Mouse (Mus musculus) embryonic facial prominence, embryonic 11.5 days (tissue): ENCODE data around the gene Olfr1282. TPM values are rescaled to one million over a fixed set of nuclear protein-coding genes. Genes with fewer than 3 reads are reported as not detected.
"Not testable (repeated sequence)": the region's sequence is repeated elsewhere in the genome, so short reads cannot be mapped to it uniquely, and the experiment has no call there.

Source experiments
- ATAC-seq: fragments of 200-750 bp; cut with Nextera tagmentation; replicated peaks from 2 replicates; pipeline ENCODE4 v1.8.0; 2017; ENCODE audit warnings: low read depth; ENCODE audit not compliant: insufficient number of reproducible peaks, low FRiP score, low TSS enrichment
- DNase-seq: peaks from one replicate; pipeline ENCODE4 v3.0.0-alpha.2; 2015; ENCODE audit warnings: low spot score
- H3K27ac ChIP-seq: fragments of 300-500 bp; sonication (generic); replicated peaks from 2 replicates; pipeline ENCODE4 v1.5.1; 2014; ENCODE audit warnings: mild to moderate bottlenecking, low read depth, low read length, control low read depth
- H3K27me3 ChIP-seq: fragments of 300-500 bp; sonication (generic); 2 replicates; pipeline ENCODE4 v1.6.1; 2014; ENCODE audit warnings: mild to moderate bottlenecking, low read length, moderate library complexity, mixed read lengths; ENCODE audit not compliant: control insufficient read depth, insufficient read depth
- H3K36me3 ChIP-seq: fragments of 300-500 bp; sonication (generic); replicated peaks from 2 replicates; pipeline ENCODE4 v1.6.1; 2014; ENCODE audit warnings: low read depth, mild to moderate bottlenecking, low read length, moderate library complexity, mixed read lengths; ENCODE audit not compliant: control insufficient read depth, insufficient read depth
- H3K4me1 ChIP-seq: fragments of 300-500 bp; sonication (generic); 2 replicates; pipeline ENCODE4 v1.6.1; 2014; ENCODE audit warnings: low read length, mixed read lengths; ENCODE audit not compliant: control insufficient read depth, insufficient read depth
- H3K4me2 ChIP-seq: fragments of 300-500 bp; sonication (generic); 2 replicates; pipeline ENCODE4 v1.6.1; 2014; ENCODE audit warnings: low read depth, mild to moderate bottlenecking, control low read depth, low read length, moderate library complexity
- H3K4me3 ChIP-seq: fragments of 300-500 bp; sonication (generic); 2 replicates; pipeline ENCODE4 v1.5.1; 2014; ENCODE audit warnings: low read depth, low read length, control low read depth
- H3K9ac ChIP-seq: fragments of 300-500 bp; sonication (generic); replicated peaks from 2 replicates; pipeline ENCODE4 v1.6.1; 2014; ENCODE audit warnings: mild to moderate bottlenecking, control low read depth, low read length
- H3K9me3 ChIP-seq: fragments of 300-500 bp; sonication (generic); replicated peaks from 2 replicates; pipeline ENCODE4 v1.6.1; 2016; ENCODE audit warnings: mild to moderate bottlenecking, low read length, inconsistent platforms, mixed read lengths; ENCODE audit not compliant: control insufficient read depth
- WGBS: fragments of 180-500 bp; shearing (Covaris S2); extraction: QIAGEN DNeasy Blood & Tissue Kit; methylation state at CpG from one replicate; pipeline ENCODE4 v1.1.7; 2014; 5-methylcytosine and 5-hydroxymethylcytosine counted together
- polyA plus RNA-seq: library from polyadenylated mRNA; unstranded; fragments of >200 nt; fragmentation: Nextera tagmentation; extraction: Ambion mirVana; gene quantifications from 2 replicates; pipeline ENCODE4 v1.2.1, GENCODE M21; 2014

The Olfr1282 gene
- not detected in 2 replicates for polyA plus RNA-seq

- Histone ChIP-seq H3K36me3 (no peaks in the 10 kb centered on the region), H3K4me1 (no peaks in the 10 kb centered on the region), H3K27me3 (no peaks in the 10 kb centered on the region), H3K4me2 (no peak within 1 kb of the TSS), H3K9ac (no peak within 1 kb of the TSS), H3K4me3 (no peak within 1 kb of the TSS), H3K9me3 (no peaks in the 10 kb centered on the region), H3K27ac (no peak within 1 kb of the TSS)
- WGBS: 81% methylated on average over 2 of the region's 2 CpGs
- DNase-seq (no peak), ATAC-seq (no peak)
These were observed at the start of gene Olfr1282 for GRCm38 (mm10) chr2:111335976-111336375. Gene Olfr1282 (minus strand): TSS chr2:111336076.

GRCm38 (mm10) chr2:111375222-111375621, 39.3 kb upstream of the Olfr1282 start, which contains the start of gene Olfr1284:
Gene Olfr1284 (plus strand): TSS chr2:111375522.
- no peaks in the 10 kb centered on the region for H3K9me3 ChIP-seq
- H3K27me3 ChIP-seq: no peaks in the 10 kb centered on the region
- no peak within 1 kb of the TSS for H3K4me3 ChIP-seq
- no peaks in the 10 kb centered on the region for H3K36me3 ChIP-seq
- ATAC-seq (no peak), DNase-seq (no peak)
- no peak within 1 kb of the TSS for H3K9ac ChIP-seq
- WGBS: 88% methylated on average over 1 of the region's 1 CpGs
- H3K27ac ChIP-seq: no peak within 1 kb of the TSS
- no peaks in the 10 kb centered on the region for H3K4me1 ChIP-seq
- no peak within 1 kb of the TSS for H3K4me2 ChIP-seq

GRCm38 (mm10) chr2:111366490-111366889, 30.6 kb upstream of the Olfr1282 start, which contains the start of gene Olfr1283:
Gene Olfr1283 (plus strand): TSS chr2:111366790.
- no peaks in the 10 kb centered on the region for H3K4me1 ChIP-seq
- WGBS: 79% methylated on average over 2 of the region's 2 CpGs
- no peak within 1 kb of the TSS for H3K4me3 ChIP-seq
- no peak within 1 kb of the TSS for H3K27ac ChIP-seq
- H3K9ac ChIP-seq: no peak within 1 kb of the TSS
- no peak within 1 kb of the TSS for H3K4me2 ChIP-seq
- no peaks in the 10 kb centered on the region for H3K27me3 ChIP-seq
- H3K9me3 ChIP-seq: no peaks in the 10 kb centered on the region
- no peak for DNase-seq
- ATAC-seq: no peak
- H3K36me3 ChIP-seq: no peaks in the 10 kb centered on the region

GRCm38 (mm10) chr2:111333721-111334120, 2.2 kb downstream of the Olfr1282 start:
- DNase-seq, H3K27me3 ChIP-seq, H3K27ac ChIP-seq, H3K4me1 ChIP-seq, ATAC-seq, H3K9ac ChIP-seq, H3K9me3 ChIP-seq, H3K4me3 ChIP-seq, H3K4me2 ChIP-seq, H3K36me3 ChIP-seq: not testable (repeated sequence)
- 80% methylated on average over 5 of the region's 5 CpGs for WGBS

GRCm38 (mm10) chr2:111326220-111326619, 9.7 kb downstream of the Olfr1282 start, which contains the start of gene Olfr1281:
Gene Olfr1281 (plus strand): TSS chr2:111326520.
- H3K4me1 ChIP-seq: no peaks in the 10 kb centered on the region
- H3K36me3 ChIP-seq: no peaks in the 10 kb centered on the region
- H3K4me3 ChIP-seq: no peak within 1 kb of the TSS
- WGBS: 75% methylated on average over 2 of the region's 2 CpGs
- ATAC-seq (no peak), DNase-seq (no peak)
- no peaks in the 10 kb centered on the region for H3K9me3 ChIP-seq
- H3K27me3 ChIP-seq: no peaks in the 10 kb centered on the region
- H3K27ac ChIP-seq: no peak within 1 kb of the TSS
- no peak within 1 kb of the TSS for H3K9ac ChIP-seq
- no peak within 1 kb of the TSS for H3K4me2 ChIP-seq

GRCm38 (mm10) chr2:111313717-111314116, 22.2 kb downstream of the Olfr1282 start, which contains the start of gene Olfr1280:
Gene Olfr1280 (plus strand): TSS chr2:111314017.
- Histone ChIP-seq H3K27ac (no peak within 1 kb of the TSS), H3K27me3 (no peaks in the 10 kb centered on the region), H3K9ac (no peak within 1 kb of the TSS), H3K36me3 (no peaks in the 10 kb centered on the region), H3K4me2 (no peak within 1 kb of the TSS), H3K4me1 (no peaks in the 10 kb centered on the region), H3K4me3 (no peak within 1 kb of the TSS), H3K9me3 (no peaks in the 10 kb centered on the region)
- DNase-seq (no peak), ATAC-seq (no peak)

GRCm38 (mm10) chr2:111300374-111300773, 35.5 kb downstream of the Olfr1282 start, which contains the start of gene Olfr1279:
Gene Olfr1279 (plus strand): TSS chr2:111300635.
- H3K27ac ChIP-seq: no peak within 1 kb of the TSS
- no peaks in the 10 kb centered on the region for H3K36me3 ChIP-seq
- no peaks in the 10 kb centered on the region for H3K27me3 ChIP-seq
- DNase-seq (no peak), ATAC-seq (no peak)
- H3K9me3 ChIP-seq: no peaks in the 10 kb centered on the region
- H3K4me3 ChIP-seq: no peak within 1 kb of the TSS
- no peak within 1 kb of the TSS for H3K9ac ChIP-seq
- no peaks in the 10 kb centered on the region for H3K4me1 ChIP-seq
- H3K4me2 ChIP-seq: no peak within 1 kb of the TSS

GRCm38 (mm10) chr2:111298541-111298940, 37.3 kb downstream of the Olfr1282 start:
- Histone ChIP-seq H3K9ac (no peak overlapping the region), H3K27ac (no peak overlapping the region), H3K27me3 (no peaks in the 10 kb centered on the region), H3K36me3 (no peaks in the 10 kb centered on the region), H3K4me2 (no peak overlapping the region), H3K4me3 (no peak overlapping the region), H3K4me1 (no peaks in the 10 kb centered on the region), H3K9me3 (no peaks in the 10 kb centered on the region)
- DNase-seq (no peak), ATAC-seq (no peak)
